Mouse (Mus musculus) heart, postnatal 0 days (tissue): ENCODE measurements around the gene Ppp1r14a. TPM values are rescaled to one million over a fixed set of nuclear protein-coding genes. Genes with fewer than 3 reads are reported as not detected.

Experiments used
- ATAC-seq: fragments of 200-750 bp; cut with Nextera tagmentation; 2 replicates; pipeline ENCODE4 v1.8.0; 2017; ENCODE audit warnings: low read depth, moderate number of reproducible peaks, moderate library complexity; ENCODE audit not compliant: insufficient read depth
- DNase-seq: peaks from one replicate; pipeline ENCODE4 v3.0.0-alpha.2; 2016; ENCODE audit warnings: low spot score
- H3K27ac ChIP-seq: fragments of 300-500 bp; sonication (generic); 2 replicates; pipeline ENCODE4 v1.5.1; 2014; ENCODE audit warnings: low read depth, mild to moderate bottlenecking
- H3K27me3 ChIP-seq: fragments of 300-500 bp; sonication (generic); 2 replicates; pipeline ENCODE4 v1.6.1; 2014; ENCODE audit warnings: low read length, mixed read lengths; ENCODE audit not compliant: control insufficient read depth, insufficient read depth
- H3K36me3 ChIP-seq: fragments of 300-500 bp; sonication (generic); replicated peaks from 2 replicates; pipeline ENCODE4 v1.6.1; 2014; ENCODE audit warnings: low read length, mixed read lengths; ENCODE audit not compliant: control insufficient read depth, insufficient read depth
- H3K4me1 ChIP-seq: fragments of 300-500 bp; sonication (generic); 2 replicates; pipeline ENCODE4 v1.6.1; 2014; ENCODE audit warnings: antibody characterized with exemption; ENCODE audit not compliant: control insufficient read depth, insufficient read depth
- H3K4me2 ChIP-seq: fragments of 300-500 bp; sonication (generic); 2 replicates; pipeline ENCODE4 v1.6.1; 2014; ENCODE audit warnings: low read depth, mild to moderate bottlenecking, low read length, moderate library complexity
- H3K4me3 ChIP-seq: fragments of 300-500 bp; sonication (generic); 2 replicates; pipeline ENCODE4 v1.5.1; 2014; ENCODE audit warnings: low read depth, low read length
- H3K9ac ChIP-seq: fragments of 300-500 bp; sonication (generic); replicated peaks from 2 replicates; pipeline ENCODE4 v1.6.1; 2014; ENCODE audit warnings: low read depth, low read length, mixed read lengths
- H3K9me3 ChIP-seq: fragments of 300-500 bp; sonication (generic); replicated peaks from 2 replicates; pipeline ENCODE4 v1.6.1; 2016; ENCODE audit warnings: low read length; ENCODE audit not compliant: control insufficient read depth
- CTCF ChIP-seq: IDR thresholded peaks from 2 replicates; pipeline ENCODE4 v1.5.1; 2016; ENCODE audit warnings: antibody characterized with exemption, control low read depth, low read depth
- EP300 ChIP-seq: IDR thresholded peaks from 2 replicates; pipeline ENCODE4 v1.6.1; 2016; ENCODE audit warnings: antibody characterized with exemption, low read depth
- WGBS: fragments of 180-500 bp; shearing (Covaris S2); extraction: QIAGEN DNeasy Blood & Tissue Kit; methylation state at CpG from one replicate; pipeline ENCODE4 v1.1.7; 2014; 5-methylcytosine and 5-hydroxymethylcytosine counted together
- polyA plus RNA-seq: library from polyadenylated mRNA; unstranded; fragments of >200 nt; fragmentation: Nextera tagmentation; extraction: Ambion mirVana; gene quantifications from 2 replicates; pipeline ENCODE4 v1.2.1, GENCODE M21; 2015
- total RNA-seq: library from RNA; depleted of rRNA; stranded (reverse); fragments of >200 nt; gene quantifications from 2 replicates; pipeline ENCODE4 v1.2.3, GENCODE M21; 2014; ENCODE audit warnings: low replicate concordance

Gene Ppp1r14a
- total and polyA plus RNA-seq, 2 experiments from 2014 or later, result 17.9 to 61.8 TPM

DNA sequence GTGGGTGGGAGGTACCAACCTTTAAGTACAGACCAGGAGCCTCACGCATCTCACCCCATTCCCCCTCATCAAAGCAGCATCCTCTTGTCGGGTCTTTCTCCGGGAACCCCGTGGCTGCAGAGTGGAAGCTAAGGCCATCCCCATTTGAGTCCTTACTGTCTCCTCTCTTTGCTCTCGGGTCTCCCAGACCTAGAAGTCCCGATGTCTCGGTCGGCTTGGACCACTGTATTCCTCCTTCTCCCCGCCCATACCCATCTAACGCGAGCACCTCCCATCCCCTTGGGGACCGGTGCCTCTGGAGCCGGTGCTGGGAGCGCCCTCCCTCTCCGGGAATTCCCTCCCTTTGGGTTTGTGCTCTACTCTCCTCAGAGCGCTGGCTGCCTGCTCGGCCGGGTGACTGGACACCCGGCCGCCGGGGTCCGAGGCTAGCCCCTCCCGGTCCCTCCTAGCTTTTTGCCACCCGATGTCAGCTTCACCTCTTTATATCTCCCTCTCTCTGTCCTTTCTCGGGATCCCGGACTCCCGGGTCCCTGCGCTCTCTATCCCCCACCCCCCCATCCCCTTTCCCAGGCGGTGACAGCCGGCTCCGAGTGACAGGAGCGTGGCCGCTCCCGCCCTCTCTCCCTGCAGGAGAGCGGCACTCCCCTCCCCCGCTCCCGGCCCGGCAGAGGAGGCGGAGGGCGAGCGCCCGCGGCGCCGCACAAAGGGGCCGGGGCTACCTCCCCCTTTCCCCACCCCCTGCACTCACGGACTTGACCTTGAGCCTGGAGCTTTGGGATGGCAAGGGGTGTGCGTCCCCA lies 15.6 kb downstream of the Ppp1r14a start:
- no peaks in the 10 kb centered on the region for H3K9me3 ChIP-seq
- DNase-seq (no peak), ATAC-seq (no peak)
- H3K27ac ChIP-seq, result no peak overlapping the region
- H3K36me3 ChIP-seq, result no peaks in the 10 kb centered on the region
- TF ChIP-seq CTCF, result no peak
- TF ChIP-seq EP300, result no peak
- peak overlapping the region; percentile 53 for H3K4me3 ChIP-seq
- under 1% methylated on average over 47 of the region's 48 CpGs for WGBS
- H3K27me3 ChIP-seq, result peaks cover 73% of the 10 kb centered on the region
- no peak overlapping the region for H3K9ac ChIP-seq
- H3K4me2 ChIP-seq, result peak overlapping the region; percentile 75
- H3K4me1 ChIP-seq, result peaks cover 22% of the 10 kb centered on the region

GRCm38 (mm10) chr7:29305263-29305988 lies 16.3 kb downstream of the Ppp1r14a start:
- Histone ChIP-seq H3K9me3 (no peaks in the 10 kb centered on the region), H3K27me3 (peaks cover 80% of the 10 kb centered on the region), H3K4me3 (peak overlapping the region; percentile 53; the same call in 1 of the 2 replicates), H3K27ac (no peak overlapping the region), H3K36me3 (no peaks in the 10 kb centered on the region), H3K9ac (no peak overlapping the region), H3K4me1 (peaks cover 22% of the 10 kb centered on the region), H3K4me2 (peak overlapping the region; percentile 75)
- ATAC-seq (no peak), DNase-seq (no peak)
- 30% methylated on average over 9 of the region's 9 CpGs for WGBS
- TF ChIP-seq CTCF, result no peak
- no peak for TF ChIP-seq EP300

GRCm38 (mm10) chr7:29306108-29306507 lies 17.0 kb downstream of the Ppp1r14a start:
- Histone ChIP-seq H3K36me3 (no peaks in the 10 kb centered on the region), H3K4me2 (no peak overlapping the region), H3K27me3 (peaks cover 87% of the 10 kb centered on the region), H3K4me3 (no peak overlapping the region), H3K9ac (no peak overlapping the region), H3K27ac (no peak overlapping the region), H3K4me1 (peaks cover 22% of the 10 kb centered on the region), H3K9me3 (no peaks in the 10 kb centered on the region)
- WGBS, result 65% methylated on average over 7 of the region's 7 CpGs
- TF ChIP-seq CTCF (no peak), EP300 (no peak)
- ATAC-seq, result no peak
- DNase-seq, result no peak

GRCm38 (mm10) chr7:29306619-29307018 lies 17.5 kb downstream of the Ppp1r14a start:
- H3K4me1 ChIP-seq, result peaks cover 22% of the 10 kb centered on the region
- no peak overlapping the region for H3K4me2 ChIP-seq
- DNase-seq (no peak), ATAC-seq (no peak)
- H3K27ac ChIP-seq, result no peak overlapping the region
- no peak overlapping the region for H3K9ac ChIP-seq
- no peak overlapping the region for H3K4me3 ChIP-seq
- no peak for TF ChIP-seq EP300
- TF ChIP-seq CTCF, result peak; percentile 32
- H3K27me3 ChIP-seq, result peaks cover 92% of the 10 kb centered on the region
- 36% methylated on average over 7 of the region's 7 CpGs for WGBS
- no peaks in the 10 kb centered on the region for H3K9me3 ChIP-seq
- H3K36me3 ChIP-seq, result no peaks in the 10 kb centered on the region

GRCm38 (mm10) chr7:29307350-29308104 lies 18.4 kb downstream of the Ppp1r14a start:
- no peaks in the 10 kb centered on the region for H3K9me3 ChIP-seq
- H3K4me3 ChIP-seq, result peak overlapping the region; percentile 51
- peak overlapping the region; percentile 80 for H3K4me2 ChIP-seq
- H3K27ac ChIP-seq, result no peak overlapping the region
- ATAC-seq (peak; percentile 82), DNase-seq (peak; percentile 76)
- peaks cover 86% of the 10 kb centered on the region for H3K27me3 ChIP-seq
- H3K36me3 ChIP-seq, result no peaks in the 10 kb centered on the region
- WGBS, result 2% methylated on average over 41 of the region's 42 CpGs
- TF ChIP-seq EP300 (no peak), CTCF (no peak)
- peaks cover 22% of the 10 kb centered on the region for H3K4me1 ChIP-seq
- no peak overlapping the region for H3K9ac ChIP-seq
